Mouse (Mus musculus): Measurements from ENCODE around the gene Kcnk16. TPM values are rescaled to one million over a fixed set of nuclear protein-coding genes. Genes with fewer than 3 reads are reported as not detected.
A peak's percentile ranks its signal among the peaks of the same experiment; 100 is the strongest.

Kcnk16 gene
- total and polyA plus RNA-seq, 2 experiments: not detected

DNA sequence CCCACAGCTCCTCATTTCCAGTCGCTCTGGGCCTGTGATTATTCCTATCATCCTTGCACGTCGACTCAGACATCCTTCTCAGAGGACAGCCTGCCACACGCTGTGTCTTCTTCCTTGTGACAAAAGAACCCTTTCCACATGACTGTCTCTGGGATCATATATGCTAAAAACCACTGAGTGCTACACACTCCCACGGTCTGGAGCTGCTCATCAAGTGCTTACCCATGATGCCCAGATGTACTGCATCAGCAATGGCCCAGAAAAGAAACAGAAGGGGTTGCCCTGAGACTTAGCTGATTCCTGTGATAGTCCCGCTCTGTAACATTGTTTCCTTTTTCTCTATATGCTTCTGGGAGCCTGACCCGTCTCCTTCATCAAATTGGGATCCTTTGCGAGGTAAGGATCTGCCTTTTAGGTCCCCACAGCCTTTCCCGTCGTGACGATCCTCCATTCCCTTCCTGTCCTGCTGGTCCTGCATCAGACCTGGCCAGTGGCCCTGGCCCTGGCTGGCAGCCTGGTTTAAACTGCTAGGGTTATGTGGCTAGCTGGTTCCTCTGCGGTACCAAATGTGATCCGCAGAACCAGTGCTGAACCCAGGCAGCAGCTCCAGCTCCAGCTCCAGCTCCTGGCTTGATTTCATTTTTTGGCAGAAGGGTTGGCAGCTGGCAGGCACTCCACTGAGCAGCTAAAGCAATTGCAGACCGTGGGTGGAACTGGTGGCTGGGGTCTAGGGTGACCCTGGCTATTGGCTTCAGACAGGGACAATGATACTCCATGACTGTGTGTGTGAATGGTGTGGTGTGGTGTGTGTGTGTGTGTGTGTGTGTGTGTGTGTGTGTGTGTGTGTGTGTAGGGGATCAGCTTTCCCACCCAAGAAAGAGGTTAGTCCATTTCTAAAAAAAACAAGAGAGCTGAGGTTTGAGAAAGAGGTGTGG lies 18.5 kb downstream of the Kcnk16 start:
- peaks cover 6% of the 10 kb centered on the region for H3K4me1 ChIP-seq (ENCODE audit: control insufficient read depth, insufficient read depth, low read length)
- H3K79me2 ChIP-seq (ENCODE audit: control insufficient read depth, insufficient read depth, low read length): no peaks in the 10 kb centered on the region
- no peaks in the 10 kb centered on the region for H3K27me3 ChIP-seq (ENCODE audit: control insufficient read depth, insufficient read depth, low read length)
- no peak overlapping the region for H3K9ac ChIP-seq (ENCODE audit: low read depth, low read length)
- DNase-seq (ENCODE audit: extremely low read depth, low read depth, low spot score): peak; percentile 60
- WGBS: 61% methylated on average over 14 of the region's 14 CpGs
- H3K27ac ChIP-seq (replicated peaks; ENCODE audit: insufficient read depth, low read depth, low read length): no peak overlapping the region
- H3K4me3 ChIP-seq (ENCODE audit: insufficient read depth, low read depth, low read length): no peak overlapping the region
- H3K36me3 ChIP-seq (ENCODE audit: control insufficient read depth, insufficient read depth, low read length): no peaks in the 10 kb centered on the region
- no peak for TF ChIP-seq POLR2A (IDR thresholded peaks at IDR 0.05; ENCODE audit: extremely low read depth, insufficient read depth, low read length)

DNA sequence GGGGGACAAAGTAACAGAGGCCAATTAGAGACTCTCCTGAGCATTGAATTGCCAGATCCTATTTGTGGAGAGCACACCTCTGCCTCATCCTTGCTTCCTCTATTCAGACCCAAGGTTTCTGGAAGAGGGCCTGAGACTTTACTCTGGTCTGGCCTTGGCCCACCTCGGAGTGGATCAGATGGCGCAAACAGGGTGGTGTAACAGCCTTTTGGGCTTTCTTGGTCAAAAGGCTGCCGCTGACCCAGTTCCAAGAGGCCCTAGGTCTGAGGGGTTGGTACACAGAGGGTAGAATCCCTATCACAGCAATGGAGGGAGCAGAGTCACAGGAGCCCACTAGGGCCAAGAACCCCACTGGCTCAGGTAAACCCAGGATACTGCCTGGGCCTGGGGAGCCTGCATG lies 21.0 kb downstream of the Kcnk16 start:
- 94% methylated on average over 3 of the region's 3 CpGs for WGBS
- DNase-seq (ENCODE audit: extremely low read depth, low read depth, low spot score): no peak

DNA sequence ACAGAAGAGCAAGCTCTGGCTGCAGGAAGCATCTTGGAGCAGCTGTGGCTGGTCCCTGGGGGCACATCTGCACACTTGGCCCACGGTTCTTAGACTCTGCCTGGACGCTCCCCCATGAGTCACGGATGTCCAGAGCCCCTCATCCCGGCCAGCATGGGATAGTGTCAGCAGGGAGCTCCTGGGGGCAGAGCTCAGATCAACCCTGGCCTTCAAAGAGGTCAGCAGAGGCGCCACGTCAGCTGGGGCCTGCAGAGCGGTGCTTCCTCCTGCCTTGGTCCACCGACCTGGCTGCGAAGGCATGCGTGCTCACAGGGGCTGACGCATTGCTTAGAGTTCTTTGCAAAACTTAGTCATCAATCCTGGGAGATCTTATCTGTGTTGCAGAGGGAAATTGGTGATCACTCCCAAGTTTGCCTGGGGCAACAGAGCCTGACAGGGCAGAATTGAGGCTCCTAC lies 22.2 kb downstream of the Kcnk16 start:
- Histone ChIP-seq H3K4me1 (ENCODE audit: control insufficient read depth, insufficient read depth, low read length) (peaks cover 15% of the 10 kb centered on the region), H3K27me3 (ENCODE audit: control insufficient read depth, insufficient read depth, low read length) (no peaks in the 10 kb centered on the region)
- DNase-seq (ENCODE audit: extremely low read depth, low read depth, low spot score): no peak

More for the DNA sequence above, 21.0 kb downstream of the Kcnk16 start:
- Histone ChIP-seq H3K4me3 (ENCODE audit: insufficient read depth, low read depth, low read length) (no peak overlapping the region), H3K27ac (replicated peaks; ENCODE audit: insufficient read depth, low read depth, low read length) (no peak overlapping the region), H3K4me1 (ENCODE audit: control insufficient read depth, insufficient read depth, low read length) (peaks cover 11% of the 10 kb centered on the region), H3K27me3 (ENCODE audit: control insufficient read depth, insufficient read depth, low read length) (no peaks in the 10 kb centered on the region), H3K79me2 (ENCODE audit: control insufficient read depth, insufficient read depth, low read length) (no peaks in the 10 kb centered on the region), H3K36me3 (ENCODE audit: control insufficient read depth, insufficient read depth, low read length) (no peaks in the 10 kb centered on the region), H3K9ac (ENCODE audit: low read depth, low read length) (no peak overlapping the region)
- TF ChIP-seq CTCF (IDR thresholded peaks at IDR 0.05; ENCODE audit: low read depth, low read length) (no peak), POLR2A (IDR thresholded peaks at IDR 0.05; ENCODE audit: extremely low read depth, insufficient read depth, low read length) (no peak)

DNA sequence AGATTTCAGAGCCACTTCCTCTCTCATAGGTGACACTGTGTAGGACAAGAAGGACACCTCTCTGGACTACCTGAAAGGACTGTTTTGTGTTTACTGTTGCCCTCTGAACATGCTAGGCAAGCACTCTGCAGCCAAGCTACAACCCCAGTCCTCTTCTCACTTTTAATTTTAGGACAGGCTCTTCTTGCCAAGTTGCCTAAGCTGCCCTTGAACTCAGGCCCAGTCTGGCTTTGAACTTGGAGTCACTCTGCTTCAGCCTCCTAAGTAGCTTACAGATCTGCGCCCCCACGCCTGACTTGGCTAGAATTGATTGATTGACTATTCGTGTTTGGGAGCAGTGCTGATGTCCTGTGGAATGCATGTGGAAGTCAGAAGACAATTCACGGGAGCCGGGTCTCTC lies 23.1 kb downstream of the Kcnk16 start:
- peaks cover 15% of the 10 kb centered on the region for H3K4me1 ChIP-seq (ENCODE audit: control insufficient read depth, insufficient read depth, low read length)
- peak; percentile 87 for DNase-seq (ENCODE audit: extremely low read depth, low read depth, low spot score)
- no peak overlapping the region for H3K4me3 ChIP-seq (ENCODE audit: insufficient read depth, low read depth, low read length)
- 0 out of 2 replicates have a peak overlapping the region, but pooled peaks have one; percentile 4 for H3K27ac ChIP-seq (replicated peaks; ENCODE audit: insufficient read depth, low read depth, low read length)
- no peaks in the 10 kb centered on the region for H3K79me2 ChIP-seq (ENCODE audit: control insufficient read depth, insufficient read depth, low read length)
- no peaks in the 10 kb centered on the region for H3K27me3 ChIP-seq (ENCODE audit: control insufficient read depth, insufficient read depth, low read length)
- WGBS: 30% methylated on average over 5 of the region's 5 CpGs
- no peak overlapping the region for H3K9ac ChIP-seq (ENCODE audit: low read depth, low read length)
- TF ChIP-seq CTCF (IDR thresholded peaks at IDR 0.05; ENCODE audit: low read depth, low read length) (no peak), POLR2A (IDR thresholded peaks at IDR 0.05; ENCODE audit: extremely low read depth, insufficient read depth, low read length) (no peak)
- H3K36me3 ChIP-seq (ENCODE audit: control insufficient read depth, insufficient read depth, low read length): no peaks in the 10 kb centered on the region

More for the DNA sequence above, 22.2 kb downstream of the Kcnk16 start:
- Histone ChIP-seq H3K36me3 (ENCODE audit: control insufficient read depth, insufficient read depth, low read length) (no peaks in the 10 kb centered on the region), H3K9ac (ENCODE audit: low read depth, low read length) (no peak overlapping the region), H3K27ac (replicated peaks; ENCODE audit: insufficient read depth, low read depth, low read length) (no peak overlapping the region), H3K4me3 (ENCODE audit: insufficient read depth, low read depth, low read length) (no peak overlapping the region), H3K79me2 (ENCODE audit: control insufficient read depth, insufficient read depth, low read length) (no peaks in the 10 kb centered on the region)
- 92% methylated on average over 11 of the region's 11 CpGs for WGBS
- TF ChIP-seq POLR2A (IDR thresholded peaks at IDR 0.05; ENCODE audit: extremely low read depth, insufficient read depth, low read length) (no peak), CTCF (IDR thresholded peaks at IDR 0.05; ENCODE audit: low read depth, low read length) (no peak)

DNA sequence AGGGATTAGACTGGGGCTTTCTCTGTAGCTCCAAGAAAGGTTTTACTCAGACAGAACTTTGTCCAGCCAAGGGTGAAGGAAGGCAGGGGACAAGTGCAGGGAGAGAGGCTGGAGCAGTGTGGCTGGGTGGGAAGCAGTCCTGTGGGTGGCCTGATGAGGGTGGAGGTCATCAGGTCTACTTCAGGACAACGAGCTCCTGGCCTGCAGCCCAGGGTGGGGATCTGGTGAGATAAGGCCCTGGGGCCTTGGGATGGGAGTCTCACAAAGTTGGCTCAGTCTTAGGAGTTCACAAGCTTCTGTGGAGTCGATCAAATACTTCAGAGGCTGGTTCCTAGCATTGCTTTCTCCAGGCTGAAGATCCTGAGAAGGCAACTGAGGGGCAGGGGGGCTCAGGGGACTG lies 23.7 kb downstream of the Kcnk16 start:
- no peak for TF ChIP-seq CTCF (IDR thresholded peaks at IDR 0.05; ENCODE audit: low read depth, low read length)
- no peak for TF ChIP-seq POLR2A (IDR thresholded peaks at IDR 0.05; ENCODE audit: extremely low read depth, insufficient read depth, low read length)
- whole genome bisulfite sequencing: 28% methylated on average over 2 of the region's 2 CpGs
- DNase-seq (ENCODE audit: extremely low read depth, low read depth, low spot score): no peak
- Histone ChIP-seq H3K9ac (ENCODE audit: low read depth, low read length) (no peak overlapping the region), H3K79me2 (ENCODE audit: control insufficient read depth, insufficient read depth, low read length) (no peaks in the 10 kb centered on the region), H3K36me3 (ENCODE audit: control insufficient read depth, insufficient read depth, low read length) (no peaks in the 10 kb centered on the region), H3K27me3 (ENCODE audit: control insufficient read depth, insufficient read depth, low read length) (no peaks in the 10 kb centered on the region), H3K4me3 (ENCODE audit: insufficient read depth, low read depth, low read length) (no peak overlapping the region), H3K4me1 (ENCODE audit: control insufficient read depth, insufficient read depth, low read length) (peaks cover 15% of the 10 kb centered on the region), H3K27ac (replicated peaks; ENCODE audit: insufficient read depth, low read depth, low read length) (0 out of 2 replicates have a peak overlapping the region, but pooled peaks have one; percentile 4)

DNA sequence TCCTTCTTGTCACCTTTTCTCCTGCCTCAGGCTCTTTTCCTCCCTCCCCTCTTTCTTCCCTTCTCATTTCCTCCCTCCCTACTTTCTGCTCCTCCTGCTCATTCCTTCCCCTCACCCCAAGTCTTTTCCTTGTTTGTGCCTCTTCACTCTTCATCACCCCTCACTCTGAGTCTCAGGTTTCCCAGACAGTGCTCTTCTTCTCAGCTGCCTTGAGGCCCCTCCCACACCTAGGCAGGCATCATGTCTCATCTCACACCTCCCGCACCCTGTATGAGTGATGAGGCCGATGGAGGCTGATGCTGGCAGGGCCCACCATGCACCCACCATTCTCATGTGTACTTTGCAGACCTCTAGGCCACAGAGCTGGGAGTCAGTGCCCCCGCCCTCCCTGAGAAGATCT lies 25.8 kb downstream of the Kcnk16 start:
- TF ChIP-seq CTCF (IDR thresholded peaks at IDR 0.05; ENCODE audit: low read depth, low read length): no peak
- TF ChIP-seq POLR2A (IDR thresholded peaks at IDR 0.05; ENCODE audit: extremely low read depth, insufficient read depth, low read length): no peak
- WGBS: 91% methylated on average over 3 of the region's 3 CpGs

More for the DNA sequence above, 25.8 kb downstream of the Kcnk16 start:
- H3K9ac ChIP-seq (ENCODE audit: low read depth, low read length): no peak overlapping the region
- no peak overlapping the region for H3K4me3 ChIP-seq (ENCODE audit: insufficient read depth, low read depth, low read length)
- no peaks in the 10 kb centered on the region for H3K27me3 ChIP-seq (ENCODE audit: control insufficient read depth, insufficient read depth, low read length)
- H3K27ac ChIP-seq (replicated peaks; ENCODE audit: insufficient read depth, low read depth, low read length): no peak overlapping the region
- peaks cover 15% of the 10 kb centered on the region for H3K4me1 ChIP-seq (ENCODE audit: control insufficient read depth, insufficient read depth, low read length)
- no peaks in the 10 kb centered on the region for H3K79me2 ChIP-seq (ENCODE audit: control insufficient read depth, insufficient read depth, low read length)
- H3K36me3 ChIP-seq (ENCODE audit: control insufficient read depth, insufficient read depth, low read length): no peaks in the 10 kb centered on the region
- no peak for DNase-seq (ENCODE audit: extremely low read depth, low read depth, low spot score)

All from liver, adult 2 months (tissue).